Mouse (Mus musculus) spleen, postnatal 36 days (tissue): ENCODE measurements around the gene 1700125H20Rik.

Experiments used
- DNase-seq, 2 experiments: peaks; one replicate each; pipeline ENCODE4 v3.0.0; 2022; ENCODE audit warnings: low spot score in 2 of 2, mixed read lengths in 1 of 2

The 1700125H20Rik gene

GRCm38 (mm10) chr11:85184082-85184481 lies 13.9 kb downstream of the 1700125H20Rik start:
- DNase-seq: peak; percentile 31 to 68

GRCm38 (mm10) chr11:85184839-85185238 lies 14.6 kb downstream of the 1700125H20Rik start:
- DNase-seq: no peak

- DNase-seq: no peak
Measured at GRCm38 (mm10) chr11:85189110-85189509, 18.9 kb downstream of the 1700125H20Rik start.

- no peak for DNase-seq
Measured at GRCm38 (mm10) chr11:85190741-85191140, 20.5 kb downstream of the 1700125H20Rik start.

GRCm38 (mm10) chr11:85194206-85194605 lies 24.0 kb downstream of the 1700125H20Rik start:
- no peak for DNase-seq

- DNase-seq: no peak
Measured at GRCm38 (mm10) chr11:85196046-85196445, 25.8 kb downstream of the 1700125H20Rik start.

GRCm38 (mm10) chr11:85198906-85199305 lies 28.7 kb downstream of the 1700125H20Rik start:
- DNase-seq: no peak

GRCm38 (mm10) chr11:85206231-85206630 lies 36.0 kb downstream of the 1700125H20Rik start:
- no peak for DNase-seq

GRCm38 (mm10) chr11:85211151-85211550 lies 40.9 kb downstream of the 1700125H20Rik start:
- no peak for DNase-seq

- no peak for DNase-seq
Measured at GRCm38 (mm10) chr11:85213215-85213614, 43.0 kb downstream of the 1700125H20Rik start.

- DNase-seq: no peak
Measured at GRCm38 (mm10) chr11:85214679-85215078, 44.5 kb downstream of the 1700125H20Rik start.

GRCm38 (mm10) chr11:85219014-85219413 lies 48.8 kb downstream of the 1700125H20Rik start:
- DNase-seq: no peak

GRCm38 (mm10) chr11:85222561-85222960 lies 52.4 kb downstream of the 1700125H20Rik start:
- DNase-seq: no peak

GRCm38 (mm10) chr11:85223248-85223647 lies 53.0 kb downstream of the 1700125H20Rik start:
- no peak for DNase-seq
